Mouse (Mus musculus) small intestine, adult 2 months (tissue): Measurements from ENCODE around the gene Lysmd4.

Experiments used
- CTCF ChIP-seq: fragments of 200-500 bp; IDR thresholded peaks from 2 replicates; pipeline ENCODE4 v1.5.1; 2012; ENCODE audit warnings: low read depth, mild to moderate bottlenecking, control low read depth, inconsistent platforms, low read length, moderate library complexity, mixed read lengths; ENCODE audit not compliant: insufficient replicate concordance, insufficient read length; ENCODE audit errors: extremely low read depth
- POLR2A ChIP-seq: fragments of 200-500 bp; IDR thresholded peaks from 2 replicates; pipeline ENCODE4 v1.6.1; 2012; ENCODE audit warnings: low read depth, mild to moderate bottlenecking, control low read depth, inconsistent platforms, low read length, moderate library complexity

DNA sequence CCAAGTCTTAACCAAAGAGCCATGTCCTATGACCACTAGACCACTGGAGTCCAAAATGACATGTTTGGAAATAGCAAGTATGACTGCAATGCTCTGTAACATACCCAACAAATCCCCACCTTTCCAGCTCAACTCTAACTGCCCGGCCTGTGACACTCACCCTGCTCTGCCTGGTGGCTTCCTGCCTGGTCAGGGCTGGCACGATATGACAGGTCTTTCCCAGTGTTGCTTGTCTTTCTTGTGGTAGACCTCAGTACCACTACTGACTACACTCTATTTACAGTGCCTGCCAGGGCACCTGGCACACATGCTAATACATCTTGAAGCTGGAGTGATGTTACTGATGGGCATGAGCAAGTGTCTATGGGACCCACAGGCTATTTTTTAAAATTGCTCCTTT lies 15.4 kb downstream of the Lysmd4 start:
- TF ChIP-seq POLR2A (no peak), CTCF (no peak)
